Mouse (Mus musculus) midbrain, postnatal 0 days (tissue): ENCODE results near the gene Gm4303. TPM values are rescaled to one million over a fixed set of nuclear protein-coding genes. Genes with fewer than 3 reads are reported as not detected.

Source experiments
- polyA plus RNA-seq: library from polyadenylated mRNA; unstranded; fragments of >200 nt; fragmentation: Nextera tagmentation; extraction: Ambion mirVana; gene quantifications from 2 replicates; pipeline ENCODE4 v1.2.1, GENCODE M21; 2015
- total RNA-seq: library from RNA; depleted of rRNA; stranded (reverse); fragments of >200 nt; gene quantifications from 2 replicates; pipeline ENCODE4 v1.2.3, GENCODE M21; 2014; rRNA removed

Gm4303 gene
- total and polyA plus RNA-seq, 2 experiments from 2014 or later = not detected

Other genes starting within 250 kb of the Gm4303 start
- not detected in 2 replicates for gene Gm4301, start 10.3 kb upstream of the Gm4303 start, total RNA-seq
- not detected in 2 replicates for gene Gm4301, start 10.3 kb upstream of the Gm4303 start, polyA plus RNA-seq
- 0.16 TPM in 1 of 2 replicates, not detected in the other for gene Gm4302, start 5.1 kb upstream of the Gm4303 start, total RNA-seq
- not detected in 2 replicates for gene Gm4302, start 5.1 kb upstream of the Gm4303 start, polyA plus RNA-seq
- gene Gm4305, start 5.1 kb downstream of the Gm4303 start, total RNA-seq = not detected in 2 replicates
- not detected in 2 replicates for gene Gm4305, start 5.1 kb downstream of the Gm4303 start, polyA plus RNA-seq
- gene Gm4307, start 15.4 kb downstream of the Gm4303 start, total RNA-seq = not detected in 2 replicates
- not detected in 2 replicates for gene Gm4307, start 15.4 kb downstream of the Gm4303 start, polyA plus RNA-seq
- gene Gm4312, start 36.6 kb downstream of the Gm4303 start, total RNA-seq = not detected in 2 replicates
- not detected in 2 replicates for gene Gm4312, start 36.6 kb downstream of the Gm4303 start, polyA plus RNA-seq
- gene Tmtc3, start 141.4 kb downstream of the Gm4303 start, total RNA-seq = 20.1 and 30.8 TPM in 2 replicates
- gene Tmtc3, start 141.4 kb downstream of the Gm4303 start, polyA plus RNA-seq = 5.6 and 6.2 TPM in 2 replicates
- gene Cep290, start 141.6 kb downstream of the Gm4303 start, total RNA-seq = 3.9 and 5.3 TPM in 2 replicates
- 4.7 and 5.1 TPM in 2 replicates for gene Cep290, start 141.6 kb downstream of the Gm4303 start, polyA plus RNA-seq
- 20.9 and 27.7 TPM in 2 replicates for gene 4930430F08Rik, start 244.5 kb downstream of the Gm4303 start, total RNA-seq
- 15.4 and 18.3 TPM in 2 replicates for gene 4930430F08Rik, start 244.5 kb downstream of the Gm4303 start, polyA plus RNA-seq
- not detected in 2 replicates for gene 1700017N19Rik, start 244.5 kb downstream of the Gm4303 start, total RNA-seq
- 0.25 and 0.27 TPM in 2 replicates for gene 1700017N19Rik, start 244.5 kb downstream of the Gm4303 start, polyA plus RNA-seq